Mouse (Mus musculus) gastrocnemius, adult 8-10 months (tissue): ENCODE data around the gene Sufu. TPM values are rescaled to one million over a fixed set of nuclear protein-coding genes. Genes with fewer than 3 reads are reported as not detected.

Source experiments
- DNase-seq, 2 experiments: peaks; one replicate each; pipeline ENCODE4 v3.0.0; 2022; ENCODE audit warnings: low spot score in 2 of 2
- total RNA-seq, 4 experiments: library from RNA; stranded (reverse); gene quantifications; 2 replicates each; pipeline ENCODE4 v1.2.4; 2022

Gene Sufu
- total RNA-seq, 4 experiments from 2014 or later, result 4.5 to 5.7 (median 5.3) TPM

DNA sequence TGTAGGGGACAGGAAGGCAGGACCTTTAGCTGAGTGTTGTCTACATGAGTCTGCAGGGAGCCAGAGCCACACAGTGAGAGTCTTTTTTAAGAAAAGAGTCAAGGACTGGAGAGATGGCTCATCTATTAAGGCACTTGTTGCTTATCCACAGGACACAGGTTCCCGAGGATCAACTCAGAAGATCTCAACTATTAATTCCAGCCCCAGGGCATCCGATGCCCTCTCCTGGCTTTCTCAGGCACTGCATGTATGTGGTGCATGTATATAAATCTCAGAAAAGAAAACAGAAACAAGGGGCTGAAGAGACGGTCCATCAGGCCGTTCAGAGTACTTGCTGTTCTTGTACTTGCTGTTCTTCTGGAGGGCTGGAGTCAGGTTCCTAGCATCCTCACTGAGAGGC is 4.7 kb upstream of the Sufu start:
- no peak for DNase-seq

DNA sequence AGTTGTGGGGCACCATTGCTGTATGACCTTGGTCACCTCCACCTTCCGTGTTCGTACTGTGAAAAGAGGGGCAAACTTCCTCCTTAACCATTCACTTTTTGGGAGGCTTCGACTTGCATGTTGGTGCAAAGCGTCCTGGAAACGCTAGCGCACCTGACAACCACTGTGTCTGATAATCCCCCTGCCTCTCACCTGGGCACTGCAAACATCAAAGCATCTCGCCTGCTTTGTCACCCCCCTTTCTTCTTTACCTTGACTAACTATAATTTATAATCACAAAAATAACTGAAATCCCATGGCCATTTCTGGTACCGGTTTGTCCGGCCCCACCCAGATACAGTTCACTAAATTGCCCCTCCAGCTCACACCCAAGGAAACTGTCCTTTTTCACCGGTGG is 2.0 kb upstream of the Sufu start:
- DNase-seq, result no peak

DNA sequence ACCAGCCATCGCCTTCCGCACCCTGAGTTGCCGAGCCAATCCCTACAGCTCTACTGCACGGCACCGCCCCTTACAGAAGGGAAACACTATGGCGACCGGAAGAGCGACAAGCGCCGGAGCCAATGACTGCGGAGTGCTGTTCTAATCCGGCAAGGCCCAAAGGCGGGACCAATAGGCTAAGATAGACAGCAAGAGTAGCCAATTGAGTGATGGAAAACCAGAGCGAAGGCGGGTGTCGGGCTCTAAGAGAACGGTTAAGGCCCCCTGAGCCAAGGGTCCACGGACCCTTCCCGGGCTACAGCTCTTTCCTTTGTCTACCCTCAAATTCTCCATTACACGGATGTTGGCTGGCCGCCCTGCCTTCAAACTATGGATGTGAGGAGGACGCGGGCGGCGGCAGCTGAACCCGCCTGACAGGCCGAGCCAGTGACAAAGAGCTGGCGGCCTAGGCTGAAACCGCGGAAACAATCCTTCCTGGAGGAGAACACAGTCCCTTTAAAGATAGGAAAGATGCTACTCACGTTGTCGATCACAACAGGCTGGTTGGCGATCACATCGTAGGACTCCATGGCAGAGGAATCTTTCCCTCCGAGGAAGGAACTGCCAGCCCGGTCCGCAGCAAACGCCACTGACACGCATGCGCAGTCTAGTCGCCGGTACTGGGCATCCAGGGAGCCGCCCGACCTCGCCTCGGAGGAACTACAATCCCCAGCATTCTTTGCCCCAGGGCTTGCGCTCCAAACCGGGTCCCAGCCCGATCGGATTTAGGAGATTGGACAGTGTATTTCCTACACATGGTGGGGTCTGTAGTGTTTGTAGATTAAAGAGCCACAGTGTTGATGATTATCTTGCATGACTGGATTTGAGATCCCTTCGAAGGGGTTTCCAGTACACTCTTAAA is 1.3 kb upstream of the Sufu start, which contains the start of gene Actr1a:
TSS of gene Actr1a (minus strand) at position 640 of the 901 bp plus-strand sequence.
- DNase-seq, result peak; percentile 95 to 96

DNA sequence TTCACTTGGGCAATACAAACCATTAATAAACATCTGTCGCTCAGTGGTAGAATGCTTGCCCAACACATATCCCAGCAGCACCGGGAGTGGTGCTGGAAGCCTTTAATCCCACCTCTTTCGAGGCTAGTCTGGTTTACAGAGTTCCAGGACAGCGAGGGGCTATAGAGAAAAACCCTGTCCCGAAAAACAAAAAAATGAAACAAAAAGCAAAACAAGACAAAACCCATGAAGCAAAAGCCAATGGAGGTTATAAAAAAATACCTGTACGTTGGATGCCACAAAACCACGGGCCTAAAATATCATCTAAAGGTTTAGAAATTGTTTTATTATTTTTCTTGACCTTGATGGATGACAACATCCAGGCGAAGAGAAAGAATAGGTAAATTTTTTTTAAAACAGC is 587 bp upstream of the Sufu start:
- no peak for DNase-seq

DNA sequence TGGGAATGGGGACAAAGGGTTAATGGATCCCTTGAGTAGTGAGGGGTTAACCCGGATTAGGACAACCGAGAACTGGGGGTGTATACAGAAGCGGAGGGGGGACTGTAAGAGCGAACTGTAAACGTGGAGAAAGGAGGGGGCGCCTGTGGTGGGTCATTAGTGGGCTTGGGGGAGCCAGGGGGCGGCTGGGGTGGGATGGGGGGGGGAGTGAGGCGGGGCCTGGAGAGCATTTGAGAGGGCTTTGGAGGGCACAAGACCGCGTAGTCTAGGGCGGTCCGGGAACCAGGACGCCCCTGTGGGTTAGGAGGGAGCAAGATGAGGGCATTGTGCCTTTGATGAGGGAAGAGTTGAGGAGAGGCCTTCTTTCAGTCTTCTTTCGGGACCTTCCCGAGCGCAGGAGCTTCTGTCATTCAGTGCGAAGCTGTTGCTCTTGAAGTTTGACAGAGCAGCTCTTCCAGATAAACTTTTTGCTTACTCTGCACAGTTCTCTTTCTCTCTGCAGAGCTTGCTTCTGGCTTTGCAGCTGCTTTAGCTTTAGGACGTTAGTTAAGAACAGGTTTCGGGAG is 823 bp downstream of the Sufu start:
- no peak for DNase-seq

DNA sequence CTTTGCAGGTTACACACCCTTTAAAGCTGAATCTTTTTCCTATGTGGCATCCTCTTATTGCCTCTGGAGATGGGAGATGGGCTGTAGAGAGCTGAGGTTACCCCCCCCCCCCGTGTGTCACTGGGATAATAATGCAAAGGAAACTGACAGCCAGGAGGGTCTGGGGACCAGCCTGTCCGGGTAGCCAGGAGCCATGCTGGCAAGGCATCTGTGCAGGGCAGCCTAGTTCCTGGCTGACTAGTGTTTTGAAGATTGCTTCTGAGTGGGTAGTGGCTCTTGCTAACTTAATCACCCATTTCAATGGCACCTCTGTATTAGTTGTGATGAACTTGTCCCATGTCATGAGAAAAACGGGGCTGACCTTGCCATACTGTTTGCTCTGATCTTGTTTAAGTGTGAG is 1.7 kb downstream of the Sufu start:
- no peak for DNase-seq

DNA sequence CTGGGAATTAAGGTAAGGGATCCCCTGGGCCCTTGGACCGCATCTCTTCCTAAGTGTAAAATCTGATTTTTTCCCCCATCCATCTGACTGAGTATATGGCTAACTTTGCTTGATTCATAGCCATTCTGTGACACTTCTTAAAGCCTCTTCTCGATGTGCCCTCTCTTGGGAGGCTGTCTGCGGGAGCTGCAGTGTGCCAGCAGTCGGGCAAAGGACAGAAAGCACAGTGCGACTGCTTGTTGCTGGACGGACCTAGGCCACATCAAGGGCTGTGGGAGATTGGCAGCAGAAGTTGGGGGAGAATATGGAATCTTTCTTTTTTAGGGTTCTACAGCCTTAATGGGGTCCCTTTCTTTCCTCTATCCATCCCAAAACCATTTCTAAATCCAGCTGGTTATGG is 2.7 kb downstream of the Sufu start:
- no peak for DNase-seq

DNA sequence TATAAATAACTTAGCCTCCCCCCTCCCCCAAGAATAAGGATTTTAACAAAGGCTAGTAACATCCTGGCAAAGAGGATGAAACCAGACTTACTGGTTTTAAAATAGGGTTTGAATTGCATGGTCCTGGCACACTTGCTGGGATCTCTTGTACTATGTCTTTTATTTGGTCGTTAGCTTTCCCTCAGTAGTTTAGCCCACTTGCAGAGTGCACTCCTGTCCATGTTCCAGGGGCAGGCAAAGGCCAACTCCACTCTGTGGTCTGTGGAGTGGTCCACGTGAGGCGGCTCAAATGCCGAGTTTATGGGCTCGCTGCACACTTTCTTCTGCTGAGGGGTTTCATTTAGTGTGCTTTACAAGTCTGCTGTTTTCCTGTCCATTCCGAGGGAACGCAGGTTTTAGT is 3.2 kb downstream of the Sufu start:
- no peak for DNase-seq

DNA sequence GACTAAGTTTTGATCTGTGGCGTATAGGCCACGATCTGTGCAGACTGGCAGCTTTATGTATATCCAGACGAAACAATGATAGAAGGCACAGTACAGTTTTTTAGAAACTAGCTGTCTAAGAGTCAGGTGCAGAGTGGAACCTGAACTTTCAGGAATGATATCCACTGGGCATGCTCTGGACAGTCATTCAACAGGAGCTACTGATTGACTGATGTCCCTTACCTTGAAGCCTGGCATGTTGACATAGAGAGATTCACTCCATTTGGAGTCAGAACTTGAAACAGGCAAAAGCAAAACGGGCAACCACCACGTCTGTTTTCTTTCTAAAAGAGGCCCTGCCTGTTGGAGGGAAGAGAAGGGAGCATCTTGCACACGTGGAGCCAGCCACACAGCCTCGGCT is 3.9 kb downstream of the Sufu start:
- DNase-seq, result no peak

DNA sequence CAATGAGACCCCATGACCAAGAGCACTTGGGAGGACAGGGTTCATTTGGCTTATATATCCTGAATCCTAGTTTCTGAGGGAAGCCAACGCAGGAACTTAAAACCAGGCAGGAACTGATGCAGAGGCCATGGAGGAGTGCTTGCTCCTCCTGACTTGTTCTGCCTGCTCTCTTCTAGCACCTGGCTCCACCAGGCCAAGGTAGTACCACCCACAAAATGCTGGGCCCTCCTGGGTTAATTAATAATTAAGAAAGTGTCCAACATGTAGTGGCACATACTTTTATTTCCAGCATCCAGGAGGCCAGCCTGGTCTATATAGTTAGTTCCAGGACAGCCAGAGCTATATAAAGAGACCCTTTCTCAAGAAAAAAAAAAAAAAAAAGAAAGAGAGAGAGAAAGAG is 7.3 kb downstream of the Sufu start:
- DNase-seq, result no peak

DNA sequence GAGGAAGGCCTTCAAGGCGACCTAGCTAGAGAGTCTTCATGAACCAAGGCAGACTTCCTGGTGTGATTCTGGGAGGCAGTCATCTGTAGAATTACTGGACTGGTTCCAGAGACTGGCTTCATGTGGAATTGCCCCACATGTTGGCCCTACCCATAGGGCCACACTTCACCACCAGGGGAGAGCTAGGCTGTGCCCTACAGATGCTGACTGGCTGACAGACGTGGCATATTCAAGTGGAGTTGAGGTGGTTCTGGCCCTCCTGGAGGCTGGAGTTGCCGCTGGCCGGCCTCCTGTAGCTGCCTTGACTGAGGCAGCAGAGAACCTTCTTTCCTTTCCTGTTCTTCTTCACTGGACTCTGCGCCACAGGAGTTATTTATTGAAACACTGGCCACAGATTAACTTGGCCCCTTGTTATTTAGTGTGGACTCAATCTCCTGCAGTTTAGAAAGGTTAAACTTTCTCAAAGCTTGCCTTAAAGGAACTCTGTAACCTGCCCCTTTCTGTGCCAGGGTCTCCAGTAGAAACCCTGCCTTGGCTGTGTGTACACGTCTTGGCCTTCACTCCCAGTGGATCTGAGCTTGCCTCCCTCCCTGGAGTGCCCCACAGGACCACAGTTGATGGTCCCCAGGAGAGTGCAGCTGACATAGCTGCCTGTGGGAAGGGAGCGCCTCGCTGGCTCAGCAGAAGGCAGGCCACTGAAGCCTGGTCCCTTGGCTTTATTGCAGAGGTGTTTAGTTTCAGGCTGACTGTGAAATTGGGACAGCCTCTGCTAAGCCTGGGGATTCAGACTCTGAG is 10.1 kb downstream of the Sufu start:
- DNase-seq, result no peak

DNA sequence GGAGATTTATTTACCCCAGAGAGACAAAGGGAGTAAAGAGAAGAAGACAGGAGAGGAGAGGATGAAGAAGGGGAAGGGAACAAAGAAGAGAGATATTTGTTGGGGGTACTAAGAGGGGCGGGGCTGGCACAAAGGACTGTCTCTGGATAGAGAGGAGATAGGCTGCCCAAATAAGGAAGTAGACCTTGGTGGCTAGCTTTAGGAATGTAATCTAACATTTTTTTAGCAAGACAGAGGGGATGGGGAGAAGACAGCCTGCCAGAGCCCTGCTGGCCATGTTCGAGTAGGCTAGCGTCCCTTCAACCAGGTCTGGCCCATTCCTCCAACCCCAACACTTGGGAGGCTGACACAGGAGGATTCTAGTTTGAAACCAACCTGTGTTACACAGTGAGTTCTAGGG is 12.8 kb downstream of the Sufu start:
- DNase-seq, result no peak

DNA sequence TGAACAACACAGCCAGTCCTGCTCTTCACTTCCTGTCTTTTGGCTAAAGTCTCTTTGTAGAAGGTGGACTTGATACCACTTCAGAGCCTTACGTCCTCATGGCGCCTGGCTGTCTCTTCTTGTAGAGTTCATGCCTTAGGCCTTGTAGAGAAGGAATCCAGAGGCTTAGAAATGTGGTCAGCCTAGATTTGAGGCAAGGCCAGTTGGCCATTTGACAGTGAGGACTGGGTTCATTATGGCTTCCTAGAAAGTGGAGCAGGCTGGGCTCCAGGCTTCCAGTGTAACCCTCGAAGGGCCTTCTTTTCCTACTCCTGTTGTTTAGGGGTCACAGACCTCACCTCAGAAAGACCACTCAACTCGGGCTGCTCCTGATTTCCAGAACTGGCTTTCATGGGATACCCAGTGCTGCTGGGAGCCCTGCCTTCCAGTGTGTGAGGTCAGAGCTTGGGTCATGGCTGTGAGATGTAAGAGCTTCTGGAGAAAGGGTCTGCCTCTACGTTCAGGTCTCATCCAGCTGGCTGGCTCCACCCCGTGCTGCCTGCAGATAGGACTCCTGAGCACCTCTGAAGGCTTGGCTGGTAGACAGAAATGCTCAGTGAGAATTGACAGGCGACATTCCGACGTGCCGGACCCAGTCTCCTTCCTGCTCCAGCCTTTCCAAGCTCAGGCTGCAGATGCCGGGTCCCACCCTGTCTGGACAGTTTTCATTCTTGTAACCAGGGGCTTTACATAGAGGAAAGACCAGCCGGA is 15.5 kb downstream of the Sufu start:
- DNase-seq, result no peak

DNA sequence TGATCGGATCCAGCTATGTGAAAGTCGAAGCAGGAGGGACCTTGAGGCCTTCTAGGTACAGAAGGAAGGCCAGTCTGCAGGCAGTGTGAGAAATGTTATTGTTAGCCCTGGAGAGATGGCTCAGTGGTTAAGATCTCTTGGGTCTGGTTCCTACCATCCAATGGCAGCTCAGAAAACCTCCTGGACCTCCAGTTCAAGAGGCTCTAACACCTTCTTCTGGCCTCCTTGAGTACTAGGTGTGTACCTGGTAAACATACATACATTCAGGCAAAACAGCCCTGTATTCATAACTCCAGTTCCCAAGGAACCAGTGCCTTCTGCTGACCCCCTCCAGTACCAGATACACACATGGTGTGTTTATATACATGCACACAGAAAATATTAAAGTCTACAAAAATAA is 17.3 kb downstream of the Sufu start:
- DNase-seq, result no peak

DNA sequence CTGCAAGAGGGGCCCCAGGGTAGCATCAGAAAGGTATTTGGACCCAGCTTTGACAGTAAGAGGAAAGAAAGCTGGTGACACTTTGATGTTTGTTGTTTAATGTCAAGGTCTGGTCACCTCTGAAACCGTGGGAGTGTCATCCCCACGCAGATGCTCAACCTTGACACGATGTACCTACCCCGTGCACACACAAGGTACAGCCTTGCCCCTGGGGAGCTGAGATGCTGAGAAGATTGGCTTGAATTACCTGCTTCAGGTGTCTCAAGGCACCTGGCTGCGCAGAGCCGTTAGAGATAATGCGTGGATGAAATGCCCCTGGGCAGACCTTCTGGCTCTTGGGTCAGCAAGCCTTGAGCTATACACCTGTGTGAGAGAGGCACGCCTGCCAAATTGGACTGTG is 17.8 kb downstream of the Sufu start:
- no peak for DNase-seq

DNA sequence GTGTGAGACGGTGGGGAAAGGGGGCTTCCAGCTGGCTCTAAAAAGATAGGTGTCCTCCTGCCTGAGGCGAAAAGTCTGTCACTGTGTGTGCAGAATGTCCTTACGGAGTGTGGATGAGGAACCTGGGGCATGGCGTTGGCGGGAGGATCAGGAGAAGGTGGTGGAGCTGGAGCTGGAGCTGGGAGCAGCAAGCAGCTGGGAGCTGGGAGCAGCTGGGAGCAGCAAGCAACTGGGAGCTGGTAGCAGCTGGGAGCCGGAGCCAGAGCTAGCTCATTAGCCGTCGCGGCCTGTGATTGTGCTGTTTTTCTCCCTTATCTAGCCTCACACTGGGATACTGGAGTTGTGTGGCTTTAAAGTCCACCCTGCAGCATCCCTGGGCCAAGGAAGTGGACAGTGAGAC is 19.6 kb downstream of the Sufu start:
- no peak for DNase-seq

DNA sequence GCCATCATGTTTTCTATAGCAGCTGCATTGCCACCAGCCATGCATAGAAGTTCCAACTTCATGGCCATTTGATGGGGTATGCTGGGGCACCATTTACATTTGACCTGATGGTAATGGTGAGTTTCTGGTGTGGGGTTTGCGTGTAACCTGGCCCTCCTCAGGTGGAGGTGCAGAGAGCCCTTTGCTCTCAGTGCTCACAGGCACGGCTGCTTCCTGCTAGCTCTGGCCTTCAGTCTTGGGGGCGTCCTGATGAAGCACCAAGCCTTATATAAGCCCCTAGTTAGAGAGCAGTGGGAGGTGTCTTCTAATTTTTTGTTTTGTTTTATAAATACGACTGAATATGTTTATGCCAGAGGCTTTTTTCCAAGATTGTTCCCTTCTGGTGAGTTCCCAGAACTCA is 21.4 kb downstream of the Sufu start:
- DNase-seq, result no peak

DNA sequence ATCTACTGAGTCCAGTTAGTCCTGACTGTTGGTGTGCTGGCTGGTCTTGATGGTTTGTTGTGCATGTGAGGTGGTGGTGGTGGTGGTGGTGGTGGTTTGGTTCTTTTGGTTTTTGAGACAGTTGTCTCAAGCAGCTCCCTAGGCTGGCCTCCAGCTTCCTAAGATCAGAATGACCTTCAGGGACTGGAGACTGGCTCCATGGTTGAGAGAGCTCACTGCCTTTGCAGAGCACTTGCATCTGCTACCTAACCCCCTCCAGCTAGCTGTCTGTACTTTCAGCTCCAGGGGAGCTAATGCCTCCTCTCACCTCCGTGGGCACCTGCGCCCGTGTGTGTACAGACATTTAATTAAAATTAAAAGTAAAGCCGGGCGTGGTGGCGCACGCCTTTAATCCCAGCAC is 23.7 kb downstream of the Sufu start:
- no peak for DNase-seq

DNA sequence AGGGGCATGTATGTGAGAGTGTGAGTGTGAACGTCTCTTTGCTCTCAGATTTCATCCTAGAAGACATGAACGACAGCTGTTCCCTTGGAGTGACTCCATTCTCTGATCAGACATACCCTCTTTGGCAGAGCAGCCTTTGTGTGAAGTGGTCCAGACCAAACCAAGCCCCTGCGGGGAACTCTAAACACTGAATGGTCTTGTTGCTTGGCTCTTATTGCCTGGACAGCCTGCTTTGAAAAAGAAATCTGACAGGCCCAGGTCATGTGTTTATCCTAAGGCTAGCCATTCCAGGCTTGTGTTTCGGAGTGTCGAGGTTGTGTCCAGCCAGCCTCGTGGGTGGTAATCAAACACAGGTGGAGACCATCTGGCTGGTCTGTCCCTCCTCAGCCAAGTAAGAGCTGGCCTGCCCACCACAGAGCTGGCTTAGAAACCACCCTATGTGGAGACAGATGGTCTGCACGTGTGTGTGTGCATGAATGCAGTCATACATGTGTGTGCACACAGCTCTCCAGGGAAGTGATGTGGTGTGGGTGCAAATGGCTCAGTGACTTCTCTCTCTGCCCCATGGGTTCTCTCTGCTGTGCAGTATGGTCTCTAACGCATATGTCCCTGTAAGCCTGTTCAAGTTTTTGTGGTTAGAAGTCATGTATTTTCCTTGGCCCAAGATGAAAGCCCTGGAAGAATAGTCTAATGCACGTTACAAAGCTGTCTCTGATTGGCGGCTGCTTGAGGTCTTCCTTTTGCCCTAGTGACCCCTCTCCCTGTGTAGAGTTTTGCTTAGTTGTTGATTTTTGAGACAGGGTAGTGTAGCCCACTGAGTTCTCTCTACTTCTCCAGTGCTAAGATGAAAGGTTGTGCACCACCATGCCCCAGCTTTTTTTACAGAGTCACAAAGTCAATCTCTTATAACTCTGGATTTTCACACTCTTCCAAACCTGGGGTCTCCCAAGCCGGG is 26.0 kb downstream of the Sufu start:
- DNase-seq, result no peak

DNA sequence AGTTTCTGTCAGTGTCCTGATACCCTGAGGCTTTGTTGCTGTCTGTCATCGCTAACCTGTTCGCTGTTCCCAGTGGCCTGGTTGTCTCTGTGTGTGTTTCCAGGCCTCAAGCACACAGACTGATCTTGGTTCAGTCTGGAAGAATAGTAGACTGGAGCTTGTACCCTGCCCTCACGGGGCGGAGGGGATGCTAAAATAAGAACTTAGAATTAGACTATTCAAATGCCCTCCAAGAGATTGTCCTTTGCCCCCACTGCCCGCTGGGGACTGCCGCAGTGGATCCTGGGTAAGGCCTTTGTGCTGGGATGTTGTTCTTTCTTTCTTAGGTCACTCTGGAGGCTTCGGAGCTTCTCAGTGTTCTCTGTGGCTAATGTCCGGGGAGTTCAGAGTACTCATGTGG is 28.6 kb downstream of the Sufu start:
- no peak for DNase-seq
